In the genomic region with DNA sequence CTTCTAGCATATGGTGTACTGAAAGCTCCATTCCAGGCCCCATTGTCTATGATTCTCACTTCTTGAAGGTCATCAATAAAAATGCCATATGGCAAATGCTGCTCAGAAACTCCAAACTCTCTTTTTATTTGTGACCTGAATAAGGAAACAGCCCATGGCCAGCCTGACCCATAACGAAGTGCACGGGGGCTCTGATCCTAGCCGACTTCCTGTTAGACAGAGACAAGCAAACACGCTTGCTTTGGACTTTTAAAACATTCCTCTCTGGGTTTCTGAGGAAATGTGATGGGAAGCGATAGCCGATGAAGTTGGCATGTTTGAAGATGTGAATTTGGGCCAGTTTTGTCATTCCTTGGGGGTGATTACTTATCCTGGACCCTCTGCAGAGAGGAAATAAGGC, we compare ENCODE assay signal across 26 mouse cellular contexts.
DNase-seq lines count a peak whose midpoint lies in the region; ATAC-seq and TF ChIP-seq lines count a peak whose summit lies in the region.
"Had no signal": no experiment of that assay in that cellular context is flagged by ENCODE, and none has a peak within 500 bp of the region (broad histone marks: within the 10 kb centered on the region; RNA-seq: fewer than 3 reads in every experiment).

No protein-coding gene starts in this region.

- peaks cover 8% of the 10 kb centered on the region; the same call in 1 of the 2 replicates for H3K4me1 ChIP-seq in lung, embryonic 14.5 days (ENCODE audit: insufficient read depth)
- H3K4me1 ChIP-seq in lung, postnatal 0 days (ENCODE audit: insufficient read depth, low read depth, low read length) = no peaks in the 10 kb centered on the region
- H3K4me1 ChIP-seq in lung, adult 2 months (ENCODE audit: control insufficient read depth, insufficient read depth, low read length) = peaks cover 4% of the 10 kb centered on the region; the same call in 1 of the 2 replicates
- H3K4me1 ChIP-seq: forebrain, embryonic 13.5 days; heart, embryonic 13.5 days had no signal

- WGBS in lung, embryonic 14.5 days = 43% methylated on average over 6 of the region's 6 CpGs
- 39% methylated on average over 6 of the region's 6 CpGs for WGBS in lung, postnatal 0 days
- 39% methylated on average over 6 of the region's 6 CpGs for WGBS in lung, adult 2 months

- ATAC-seq in lung, embryonic 14.5 days (ENCODE audit: insufficient read depth) = no peak
- ATAC-seq in lung, postnatal 0 days = no peak
- ATAC-seq: forebrain, embryonic 13.5 days; forebrain, embryonic 16.5 days; Patski had no signal

- TF ChIP-seq CTCF in lung, embryonic 14.5 days (IDR thresholded peaks at IDR 0.05; ENCODE audit: low read depth) = no peak
- TF ChIP-seq CTCF in lung, postnatal 0 days (IDR thresholded peaks at IDR 0.05) = no peak
- no peak for TF ChIP-seq CTCF in lung, adult 2 months (IDR thresholded peaks at IDR 0.05; ENCODE audit: insufficient read depth, low read length)

- no peak overlapping the region for H3K9ac ChIP-seq in lung, embryonic 14.5 days
- H3K9ac ChIP-seq in lung, postnatal 0 days (replicated peaks; ENCODE audit: low read depth) = no peak overlapping the region
- H3K9ac ChIP-seq: forebrain, embryonic 13.5 days; heart, embryonic 13.5 days; hindbrain, embryonic 14.5 days had no signal

- no peak overlapping the region for H3K4me3 ChIP-seq in lung, embryonic 14.5 days (ENCODE audit: low read depth, low read length)
- no peak overlapping the region for H3K4me3 ChIP-seq in lung, postnatal 0 days (ENCODE audit: low read depth, low read length)
- H3K4me3 ChIP-seq in lung, adult 2 months (replicated peaks; ENCODE audit: extremely low read depth, low read depth, low read length) = no peak overlapping the region
- H3K4me3 ChIP-seq: forebrain, embryonic 10.5 days; forebrain, embryonic 13.5 days; heart, adult 2 months; heart, embryonic 10.5 days; heart, embryonic 13.5 days had no signal

- peak overlapping the region; percentile 55; the same call in 1 of the 2 replicates for H3K27ac ChIP-seq in lung, embryonic 14.5 days (ENCODE audit: low read depth)
- no peak overlapping the region for H3K27ac ChIP-seq in lung, postnatal 0 days (ENCODE audit: low read length)
- H3K27ac ChIP-seq: forebrain, embryonic 10.5 days; forebrain, embryonic 13.5 days; heart, adult 2 months; heart, embryonic 10.5 days; heart, embryonic 13.5 days; hindbrain, embryonic 14.5 days had no signal

- TF ChIP-seq POLR2A in lung, adult 2 months (IDR thresholded peaks at IDR 0.05; ENCODE audit: borderline replicate concordance, extremely low read depth, low read depth, low read length) = no peak

- no peaks in the 10 kb centered on the region for H3K9me3 ChIP-seq in lung, embryonic 14.5 days (ENCODE audit: low read depth, low read length)
- H3K9me3 ChIP-seq in lung, postnatal 0 days (ENCODE audit: low read length) = no peaks in the 10 kb centered on the region
- H3K9me3 ChIP-seq: forebrain, embryonic 10.5 days; forebrain, embryonic 13.5 days; G1E; heart, embryonic 10.5 days; heart, embryonic 13.5 days had no signal

- H3K4me2 ChIP-seq in lung, embryonic 14.5 days = no peak overlapping the region
- H3K4me2 ChIP-seq in lung, postnatal 0 days (replicated peaks; ENCODE audit: low read depth, low read length) = no peak overlapping the region
- H3K4me2 ChIP-seq: forebrain, embryonic 13.5 days; heart, embryonic 13.5 days; hindbrain, embryonic 14.5 days had no signal

- DNase-seq in kidney, postnatal 10 days = peak; percentile 33
- DNase-seq in kidney, adult 11 months = no peak
- DNase-seq in lung, embryonic 14.5 days = peak; percentile 66
- DNase-seq in lung, postnatal 0 days (ENCODE audit: low spot score) = no peak
- peak; percentile 36 for DNase-seq in lung, postnatal 10 days
- no peak for DNase-seq in lung, adult 2 months
- DNase-seq: adrenal gland, postnatal 10 days; adrenal gland, postnatal 36 days; B cell, adult 2 months; cerebellum, adult 18-20 months; cerebellum, adult 9-10 months; cerebellum, postnatal 14 days; gastrocnemius, postnatal 10 days; gastrocnemius, postnatal 36 days; heart, adult 2 months; heart, postnatal 14 days; heart, postnatal 4 days had no signal

- H3K36me3 ChIP-seq in lung, embryonic 14.5 days (ENCODE audit: insufficient read depth) = no peaks in the 10 kb centered on the region
- no peaks in the 10 kb centered on the region for H3K36me3 ChIP-seq in lung, postnatal 0 days (ENCODE audit: insufficient read depth, low read length)
- H3K36me3 ChIP-seq: forebrain, embryonic 10.5 days; G1E; heart, embryonic 10.5 days; heart, embryonic 13.5 days had no signal

- no peaks in the 10 kb centered on the region for H3K27me3 ChIP-seq in lung, embryonic 14.5 days (ENCODE audit: insufficient read depth, low read length)
- no peaks in the 10 kb centered on the region for H3K27me3 ChIP-seq in lung, postnatal 0 days (replicated peaks; ENCODE audit: insufficient read depth, low read length)
- H3K27me3 ChIP-seq: CH12.LX; forebrain, embryonic 13.5 days; heart, embryonic 13.5 days; Patski had no signal

- TF ChIP-seq EP300 in lung, postnatal 0 days (IDR thresholded peaks at IDR 0.05) = no peak

Comparison
In these comparisons a context has a peak if more than half of its experiments do, and no peak if none do; other contexts are left out.
1. DNase-seq: peak in kidney, postnatal 10 days (single experiment), lung, embryonic 14.5 days (single experiment) and lung, postnatal 10 days (single experiment); none in kidney, adult 11 months (single experiment), lung, postnatal 0 days (single experiment) and lung, adult 2 months (single experiment).